Mouse (Mus musculus) erythroblast, embryonic 14.5 days (primary cell): Measurements from ENCODE around the gene Snapin.

Experiments used
- GATA1 ChIP-seq: IDR thresholded peaks from 2 replicates; pipeline ENCODE4 v1.6.1; 2012; ENCODE audit warnings: low read length, inconsistent platforms, mixed read lengths
- TAL1 ChIP-seq: IDR thresholded peaks from 3 replicates; pipeline ENCODE4 v1.6.1; 2012; ENCODE audit warnings: low read length, inconsistent platforms, mixed read lengths

DNA sequence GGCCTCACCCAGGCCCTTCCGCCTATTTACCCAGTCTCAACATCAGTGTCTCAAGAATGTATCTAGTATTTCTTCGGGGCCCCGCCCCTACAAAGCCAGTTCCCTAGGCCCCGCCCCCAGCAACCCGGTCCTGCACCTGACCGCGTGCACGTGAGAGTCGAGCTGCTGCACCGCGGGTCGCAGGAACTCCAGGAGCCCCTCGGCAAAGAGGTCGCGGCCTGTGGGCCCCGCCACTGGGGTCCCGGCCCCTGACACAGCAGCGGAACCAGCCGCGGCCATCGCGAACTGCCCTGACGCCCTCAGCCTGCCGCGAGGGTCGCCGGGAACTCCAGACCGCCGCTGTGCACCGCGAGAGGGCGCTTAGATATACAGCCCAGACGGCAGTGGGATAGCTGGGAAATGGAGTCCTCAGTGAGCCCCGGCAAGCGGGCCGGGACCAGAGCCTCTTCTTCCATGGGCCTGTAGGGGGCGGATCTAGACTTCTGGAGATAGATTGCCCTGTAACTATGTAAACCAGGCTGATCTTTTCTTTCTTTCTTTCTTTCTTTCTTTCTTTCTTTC, at the start of gene Snapin:
- TF ChIP-seq TAL1 (no peak), GATA1 (no peak)
